9 mouse cellular contexts compared by ENCODE assay signal in genomic region chr6:90763295-90763694, GRCm38 (mm10).
DNase-seq lines count a peak whose midpoint lies in the region; ATAC-seq and TF ChIP-seq lines count a peak whose summit lies in the region.
"Had no signal": no experiment of that assay in that cellular context is flagged by ENCODE, and none has a peak within 500 bp of the region (broad histone marks: within the 10 kb centered on the region; RNA-seq: fewer than 3 reads in every experiment).

No protein-coding gene starts in this region.

- H3K27ac ChIP-seq in liver, adult 2 months (replicated peaks; ENCODE audit: insufficient read depth, low read depth, low read length) = no peak overlapping the region
- no peak overlapping the region for H3K27ac ChIP-seq in liver, embryonic 12.5 days
- no peak overlapping the region for H3K27ac ChIP-seq in intestine, embryonic 16.5 days (ENCODE audit: low read length)

- no peaks in the 10 kb centered on the region for H3K4me1 ChIP-seq in liver, adult 2 months (ENCODE audit: control insufficient read depth, insufficient read depth, low read length)
- peaks cover 9% of the 10 kb centered on the region; the same call in 1 of the 2 replicates for H3K4me1 ChIP-seq in liver, embryonic 12.5 days
- H3K4me1 ChIP-seq in intestine, embryonic 16.5 days (ENCODE audit: control insufficient read depth, insufficient read depth, low read length) = peaks cover 18% of the 10 kb centered on the region

- 74% methylated on average over 4 of the region's 4 CpGs for WGBS in liver, adult 2 months
- 57% methylated on average over 4 of the region's 4 CpGs for WGBS in liver, embryonic 12.5 days (ENCODE audit: insufficient replicate concordance)
- WGBS in intestine, embryonic 16.5 days = 79% methylated on average over 4 of the region's 4 CpGs

- no peaks in the 10 kb centered on the region for H3K36me3 ChIP-seq in liver, adult 2 months (ENCODE audit: control insufficient read depth, insufficient read depth, low read length)
- H3K36me3 ChIP-seq in liver, embryonic 12.5 days = no peaks in the 10 kb centered on the region
- no peaks in the 10 kb centered on the region for H3K36me3 ChIP-seq in intestine, embryonic 16.5 days (ENCODE audit: control insufficient read depth, insufficient read depth, low read length)
- no peaks in the 10 kb centered on the region for H3K36me3 ChIP-seq in myocyte (ENCODE audit: control insufficient read depth, insufficient read depth)

- no peaks in the 10 kb centered on the region for H3K79me2 ChIP-seq in liver, adult 2 months (ENCODE audit: control insufficient read depth, insufficient read depth, low read length)
- peaks cover 52% of the 10 kb centered on the region for H3K79me2 ChIP-seq in myocyte (ENCODE audit: control insufficient read depth, insufficient read depth)

- no peak overlapping the region for H3K4me2 ChIP-seq in liver, embryonic 12.5 days
- H3K4me2 ChIP-seq in intestine, embryonic 16.5 days (ENCODE audit: low read depth, low read length) = no peak overlapping the region
- H3K4me2 ChIP-seq in myocyte (ENCODE audit: low read depth) = peak overlapping the region; percentile 90

- no peak for TF ChIP-seq CTCF in liver, adult 2 months (IDR thresholded peaks at IDR 0.05; ENCODE audit: low read depth, low read length)

- peak; percentile 30 for DNase-seq in adrenal gland, adult 2 months
- no peak for DNase-seq in adrenal gland, postnatal 10 days
- DNase-seq in liver, adult 2 months (ENCODE audit: extremely low read depth, low read depth, low spot score) = peak; percentile 77
- DNase-seq in right cerebral cortex, postnatal 4 days = no peak
- DNase-seq in yolk sac, embryonic 10.5 days (ENCODE audit: low spot score) = no peak
- DNase-seq: lung, embryonic 14.5 days had no signal

- no peak overlapping the region; the same call in 1 of the 2 replicates for H3K9ac ChIP-seq in liver, adult 2 months (ENCODE audit: low read depth, low read length)
- H3K9ac ChIP-seq in liver, embryonic 12.5 days = no peak overlapping the region
- H3K9ac ChIP-seq in intestine, embryonic 16.5 days (ENCODE audit: low read depth, low read length) = no peak overlapping the region; the same call in 1 of the 2 replicates

- no peaks in the 10 kb centered on the region for H3K27me3 ChIP-seq in liver, adult 2 months (ENCODE audit: control insufficient read depth, insufficient read depth, low read length)
- peaks cover 10% of the 10 kb centered on the region; the same call in 1 of the 2 replicates for H3K27me3 ChIP-seq in liver, embryonic 12.5 days (replicated peaks)
- H3K27me3 ChIP-seq in intestine, embryonic 16.5 days (replicated peaks; ENCODE audit: control insufficient read depth, insufficient read depth, low read length) = no peaks in the 10 kb centered on the region
- no peaks in the 10 kb centered on the region for H3K27me3 ChIP-seq in myocyte (ENCODE audit: control insufficient read depth, insufficient read depth, insufficient read length)

- no peaks in the 10 kb centered on the region for H3K9me3 ChIP-seq in liver, embryonic 12.5 days (replicated peaks)
- no peaks in the 10 kb centered on the region for H3K9me3 ChIP-seq in intestine, embryonic 16.5 days (ENCODE audit: control insufficient read depth, low read length)

- no peak for ATAC-seq in liver, embryonic 12.5 days
- ATAC-seq in intestine, embryonic 16.5 days = peak; percentile 21; the same call in 1 of the 2 replicates

- no peak for TF ChIP-seq POLR2A in liver, adult 2 months (IDR thresholded peaks at IDR 0.05; ENCODE audit: extremely low read depth, insufficient read depth, low read length)
- TF ChIP-seq POLR2A in myocyte (IDR thresholded peaks at IDR 0.05; ENCODE audit: insufficient read length, low read depth) = no peak

- no peak overlapping the region for H3K4me3 ChIP-seq in liver, adult 2 months (ENCODE audit: insufficient read depth, low read depth, low read length)
- H3K4me3 ChIP-seq in liver, embryonic 12.5 days = no peak overlapping the region
- no peak overlapping the region for H3K4me3 ChIP-seq in intestine, embryonic 16.5 days (ENCODE audit: low read length)
- peak overlapping the region; percentile 70 for H3K4me3 ChIP-seq in myocyte

- H3ac ChIP-seq in myocyte (ENCODE audit: control insufficient read depth, insufficient read length) = peak overlapping the region; percentile 13

TF ChIP-seq in myocyte, 11 proteins besides CTCF, POLR2A, EP300 and RAD21:
- TF ChIP-seq MYOD1 (IDR thresholded peaks at IDR 0.05; ENCODE audit: control insufficient read depth in 1 of 3, insufficient read length in 2 of 3, low read depth in 2 of 3) = no peak
- TF ChIP-seq TCF3 (IDR thresholded peaks at IDR 0.05; ENCODE audit: insufficient read length, low read depth) = no peak
- no peak for TF ChIP-seq REST (IDR thresholded peaks at IDR 0.05; ENCODE audit: insufficient read depth, insufficient read length)
- TF ChIP-seq MYOG (IDR thresholded peaks at IDR 0.05; ENCODE audit: control insufficient read depth in 1 of 3, insufficient read depth in 1 of 3, insufficient read length in 2 of 3, low read depth in 2 of 3) = no peak
- no peak for TF ChIP-seq USF1 (IDR thresholded peaks at IDR 0.05; ENCODE audit: low read depth)
- TF ChIP-seq POLR2AphosphoS2 (IDR thresholded peaks at IDR 0.05; ENCODE audit: insufficient read length, low read depth) = no peak
- no peak for TF ChIP-seq TCF12 (IDR thresholded peaks at IDR 0.05; ENCODE audit: insufficient read depth, poor library complexity, severe bottlenecking)
- no peak for TF ChIP-seq MAX (IDR thresholded peaks at IDR 0.05; ENCODE audit: low read depth)
- no peak for TF ChIP-seq SRF (IDR thresholded peaks at IDR 0.05; ENCODE audit: control insufficient read depth, insufficient read length, low read depth)
- TF ChIP-seq E2F4 (IDR thresholded peaks at IDR 0.05; ENCODE audit: insufficient read depth) = no peak
- TF ChIP-seq CEBPB (IDR thresholded peaks at IDR 0.05; ENCODE audit: insufficient read depth, poor library complexity, severe bottlenecking) = no peak

Comparison
In these comparisons a context has a peak if more than half of its experiments do, and no peak if none do; other contexts are left out.
1. DNase-seq: peak in adrenal gland, adult 2 months (single experiment) and liver, adult 2 months (single experiment); none in adrenal gland, postnatal 10 days (single experiment), right cerebral cortex, postnatal 4 days (single experiment) and yolk sac, embryonic 10.5 days (single experiment).